Mouse (Mus musculus) E14TG2a.4 (cell line): ENCODE measurements around the gene Tgfbr3.

Experiments used
- CTCF ChIP-seq: conservative IDR thresholded peaks from 2 replicates; pipeline ENCODE4 v1.5.1; 2014; ENCODE audit warnings: low read length
- NANOG ChIP-seq: IDR thresholded peaks from 2 replicates; pipeline ENCODE4 v1.6.1; 2014; ENCODE audit warnings: borderline replicate concordance, low read length, mixed read lengths
- POU5F1 ChIP-seq: IDR thresholded peaks from 2 replicates; pipeline ENCODE4 v1.6.1; 2014; ENCODE audit warnings: low read length, borderline replicate concordance

GRCm38 (mm10) chr5:107167872-107168300 lies 121.5 kb downstream of the Tgfbr3 start:
- TF ChIP-seq CTCF (no peak), NANOG (no peak), POU5F1 (no peak)
